Comparison of ENCODE assay signal across 23 mouse cellular contexts in the genomic region with DNA sequence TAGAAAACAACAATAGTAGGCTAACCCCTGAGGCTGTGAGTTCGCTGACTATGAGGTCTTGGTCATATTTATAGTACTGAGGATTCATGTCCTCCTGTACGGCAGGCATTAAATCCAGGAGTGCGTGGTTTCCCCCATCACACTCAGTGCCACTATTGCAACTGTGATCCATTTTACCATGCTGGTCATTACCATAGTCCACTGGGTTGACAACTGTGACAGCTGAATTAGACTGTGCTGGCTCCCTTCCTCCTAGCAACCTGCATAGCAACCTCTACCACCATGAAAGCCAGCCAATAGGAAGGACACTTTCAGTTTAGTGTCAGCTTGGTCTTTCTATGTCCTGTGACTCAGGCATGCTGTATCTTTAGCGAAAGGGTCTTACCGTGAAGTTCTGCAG. TPM values are rescaled to one million over a fixed set of nuclear protein-coding genes. Genes with fewer than 3 reads are reported as not detected.
"Had no signal": no experiment of that assay in that cellular context is flagged by ENCODE, and none has a peak within 500 bp of the region (broad histone marks: within the 10 kb centered on the region; RNA-seq: fewer than 3 reads in every experiment).

No protein-coding gene starts in this region.

- H3K4me3 ChIP-seq: gastrocnemius, adult 2 months; heart, embryonic 10.5 days; heart, embryonic 12.5 days; hindbrain, embryonic 13.5 days; hindbrain, embryonic 15.5 days; layer of hippocampus, adult 2 months; left cerebral cortex, adult 2 months; limb, embryonic 10.5 days; limb, embryonic 12.5 days; liver, embryonic 13.5 days had no signal

- H3K4me2 ChIP-seq: heart, embryonic 12.5 days; hindbrain, embryonic 13.5 days; hindbrain, embryonic 15.5 days; limb, embryonic 12.5 days; liver, embryonic 11.5 days; liver, embryonic 13.5 days had no signal

- H3K27ac ChIP-seq: gastrocnemius, adult 2 months; hindbrain, embryonic 13.5 days; hindbrain, embryonic 15.5 days; layer of hippocampus, adult 2 months; left cerebral cortex, adult 2 months; limb, embryonic 10.5 days; limb, embryonic 12.5 days; liver, embryonic 13.5 days had no signal

- H3K36me3 ChIP-seq: hindbrain, embryonic 15.5 days had no signal

- DNase-seq: gastrocnemius, adult 2 months; gastrocnemius, postnatal 10 days; gastrocnemius, postnatal 25 days; heart, postnatal 10 days; heart, postnatal 4 days; kidney, adult 18-20 months; kidney, adult 8-10 months; kidney, postnatal 10 days; kidney, postnatal 25 days; kidney, postnatal 4 days; liver; liver, embryonic 13.5 days had no signal

- H3K9ac ChIP-seq: heart, embryonic 12.5 days; hindbrain, embryonic 13.5 days; hindbrain, embryonic 15.5 days; limb, embryonic 12.5 days; liver, embryonic 13.5 days had no signal

- H3K4me1 ChIP-seq: hindbrain, embryonic 13.5 days; hindbrain, embryonic 15.5 days had no signal

- H3K9me3 ChIP-seq: heart, embryonic 10.5 days; heart, embryonic 12.5 days; hindbrain, embryonic 15.5 days; limb, embryonic 10.5 days; limb, embryonic 12.5 days; liver, embryonic 13.5 days had no signal

- ATAC-seq: inflammation-experienced regulatory T-cells, adult 6 months; intestine, embryonic 16.5 days had no signal

- H3K27me3 ChIP-seq: heart, embryonic 12.5 days; hindbrain, embryonic 13.5 days; hindbrain, embryonic 15.5 days; limb, embryonic 12.5 days; liver, embryonic 13.5 days had no signal

RNA-seq across cellular contexts. Expression of a gene that starts 48.3 kb away (rescaled TPM):
- polyA plus RNA-seq: inflammation-experienced regulatory T-cells, adult 6 months had no signal
